Mouse (Mus musculus) bone marrow, adult 2 months (tissue): ENCODE data around the gene Zfr.

Experiments
- CTCF ChIP-seq: fragments of 200-500 bp; IDR thresholded peaks from 2 replicates; pipeline ENCODE4 v1.5.1; 2011; ENCODE audit warnings: low read length, control low read depth; ENCODE audit not compliant: control insufficient read depth, insufficient read depth
- POLR2A ChIP-seq: fragments of 200-500 bp; IDR thresholded peaks from 2 replicates; pipeline ENCODE4 v1.6.1; 2011; ENCODE audit warnings: low read depth, mild to moderate bottlenecking, control low read depth, low read length, borderline replicate concordance; ENCODE audit not compliant: control insufficient read depth

DNA sequence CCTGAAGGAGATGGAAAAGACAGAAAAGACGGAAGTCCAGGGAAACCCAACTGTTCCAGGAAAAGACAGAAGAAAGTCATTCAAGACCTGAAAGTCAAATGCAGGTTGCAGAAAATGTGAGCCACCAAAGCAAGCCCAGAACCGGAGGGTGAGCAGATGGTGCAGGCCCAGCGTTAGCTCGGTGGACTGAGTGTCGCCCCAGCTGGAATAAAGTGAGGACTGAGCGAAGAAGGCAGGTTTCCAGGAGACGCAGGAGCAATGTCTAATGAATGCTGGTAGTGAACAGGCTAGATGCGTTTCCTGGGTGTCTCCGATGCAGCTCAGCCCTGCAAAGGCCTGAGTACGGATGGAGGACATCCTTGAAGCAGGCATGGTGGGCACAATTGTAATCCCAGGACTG lies 29.5 kb upstream of the Zfr start:
- TF ChIP-seq CTCF (no peak), POLR2A (no peak)
